Mouse (Mus musculus) kidney, adult 10 weeks (tissue): ENCODE data around the gene Tmem192. TPM values are rescaled to one million over a fixed set of nuclear protein-coding genes. Genes with fewer than 3 reads are reported as not detected.

Source experiments
- polyA plus RNA-seq: library from polyadenylated mRNA; stranded (reverse); fragments of 350-450 nt; fragmentation: Illumina TruSeq; extraction: RNeasy Lipid Tissue Mini Kit (QIAGEN cat#74804); gene quantifications from one replicate; pipeline ENCODE4 v1.2.3, GENCODE M21; 2014; ENCODE audit warnings: low read depth, low replicate concordance

The Tmem192 gene
- 29.6 TPM for polyA plus RNA-seq

DNA sequence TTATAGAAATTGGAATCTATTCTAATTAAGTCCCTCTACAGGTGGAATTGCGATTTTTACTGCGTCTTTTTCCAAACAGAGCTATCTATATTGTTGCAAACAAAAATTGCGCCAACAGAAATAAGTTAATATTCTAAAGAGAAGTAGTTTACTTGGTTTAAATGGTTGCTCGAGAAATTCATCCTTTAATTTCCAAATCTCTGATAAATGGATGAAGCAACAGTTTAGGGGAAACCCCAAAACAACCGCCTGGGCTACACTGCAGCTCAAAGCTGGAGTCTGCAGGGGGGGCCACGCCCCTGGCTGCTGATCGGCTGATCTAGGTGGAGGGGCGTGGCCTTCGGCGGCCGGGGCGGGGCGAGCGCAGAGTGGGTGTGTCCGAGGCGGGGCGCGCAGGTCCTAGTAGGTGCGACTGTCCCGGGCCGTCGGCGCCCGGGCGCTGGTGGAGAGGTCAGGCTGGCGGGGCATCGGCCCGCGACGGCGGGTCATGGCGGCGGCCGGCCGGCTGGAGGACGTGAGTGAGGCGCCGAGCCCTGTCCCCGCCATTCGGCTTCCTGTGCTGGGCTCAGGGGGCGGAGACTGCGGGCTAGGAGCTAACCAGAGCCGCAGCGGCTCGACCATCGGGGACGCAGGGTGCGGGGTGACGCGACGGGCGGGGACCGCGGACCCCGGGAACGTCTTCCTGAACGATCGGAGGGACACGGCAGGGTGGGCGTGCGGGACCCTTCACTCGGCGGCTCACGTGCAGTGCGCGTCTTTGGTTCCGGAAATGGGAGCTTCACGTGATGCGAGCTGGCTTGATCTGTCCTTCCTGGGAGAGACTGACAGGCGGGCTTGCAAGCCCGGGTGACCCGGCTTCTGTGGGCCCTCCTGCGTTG lies at the start of gene Tmem192:
Gene Tmem192, plus strand, starts transcription at position 366 of the 878 bp plus-strand sequence.

DNA sequence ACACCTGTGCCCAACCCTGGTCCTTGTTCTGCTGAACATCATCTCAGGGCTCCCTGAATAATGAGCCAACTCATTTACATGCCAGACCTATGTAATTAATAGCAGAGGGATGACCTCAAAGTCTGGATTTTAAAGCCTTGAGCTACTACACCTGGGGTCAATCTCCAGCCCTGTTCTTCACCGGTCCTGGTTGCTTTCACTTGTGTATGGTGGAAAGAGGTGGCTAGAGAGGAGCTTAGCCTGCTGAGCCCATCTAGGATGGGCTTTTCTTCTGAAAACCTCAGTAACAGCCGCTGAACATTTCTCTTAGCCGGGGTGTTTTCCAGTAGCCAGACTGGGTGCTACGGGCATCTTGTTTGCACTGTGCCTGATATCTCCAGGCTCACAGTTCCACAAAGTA lies 40.7 kb downstream of the Tmem192 start, which contains the start of gene Trim75:
Gene Trim75, minus strand, starts transcription at position 101 of the 400 bp plus-strand sequence.

DNA sequence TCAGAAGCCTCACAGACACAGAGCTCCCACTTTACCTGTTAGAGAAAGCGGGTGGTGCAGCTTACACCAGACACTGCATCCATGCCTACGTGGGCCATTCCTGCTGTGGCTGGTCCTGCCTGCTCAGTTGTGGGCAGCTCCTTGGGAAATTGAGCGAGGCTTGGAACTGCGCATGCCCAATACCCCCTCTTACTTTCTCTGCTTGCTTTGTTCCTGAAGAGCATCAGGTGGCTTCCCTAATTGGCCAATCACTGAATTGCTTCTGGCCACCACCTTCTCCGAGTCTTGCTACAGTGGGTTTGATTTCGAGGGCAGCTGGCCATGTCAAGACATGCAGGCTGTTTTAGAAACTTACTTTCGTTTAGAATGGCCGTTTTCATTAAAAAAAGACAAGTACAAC lies 71.4 kb downstream of the Tmem192 start, which contains the start of the genes Trim61 and Trim60:
Gene Trim61, minus strand, starts transcription at position 101 of the 400 bp plus-strand sequence.
Gene Trim60, minus strand, starts transcription at position 162 of the 400 bp plus-strand sequence.

Other genes starting within 250 kb of the Tmem192 start
- 76.7 TPM for gene Msmo1, start 213.4 kb upstream of the Tmem192 start, polyA plus RNA-seq
- 33.9 TPM for gene Klhl2, start 97.2 kb upstream of the Tmem192 start, polyA plus RNA-seq
- gene Trim75, start 40.6 kb downstream of the Tmem192 start, polyA plus RNA-seq: 0.57 TPM
- 5.3 TPM for gene Trim61, start 71.3 kb downstream of the Tmem192 start, polyA plus RNA-seq
- gene Trim60, start 71.4 kb downstream of the Tmem192 start, polyA plus RNA-seq: 1.2 TPM
- 488 TPM for gene Apela, start 90.2 kb downstream of the Tmem192 start, polyA plus RNA-seq
- gene Gm10663, start 127.8 kb downstream of the Tmem192 start, polyA plus RNA-seq: not detected
- gene BC030870, start 182.4 kb downstream of the Tmem192 start, polyA plus RNA-seq: 0.69 TPM